Comparison of ENCODE assay signal across 8 mouse cellular contexts in genomic region chr4:155345608-155345953, GRCm38 (mm10). TPM values are rescaled to one million over a fixed set of nuclear protein-coding genes. Genes with fewer than 3 reads are reported as not detected.
DNase-seq lines count a peak whose midpoint lies in the region; ATAC-seq and TF ChIP-seq lines count a peak whose summit lies in the region.

No protein-coding gene starts in this region.

- 38% methylated on average over 16 of the region's 16 CpGs for WGBS in kidney, adult 2 months
- WGBS in hindbrain, embryonic 16.5 days: under 1% methylated on average over 16 of the region's 16 CpGs
- 39% methylated on average over 16 of the region's 16 CpGs for WGBS in small intestine, adult 2 months

- peak overlapping the region; percentile 80 for H3K9ac ChIP-seq in hindbrain, embryonic 16.5 days (ENCODE audit: low read depth, low read length)

- no peak overlapping the region for H3K27ac ChIP-seq in kidney, adult 2 months (ENCODE audit: insufficient read depth, low read depth, low read length)
- H3K27ac ChIP-seq in gastrocnemius, adult 2 months: 0 out of 2 replicates have a peak overlapping the region, but pooled peaks have one; percentile 5
- H3K27ac ChIP-seq in hindbrain, embryonic 16.5 days (ENCODE audit: low read depth, low read length): peak overlapping the region; percentile 89
- H3K27ac ChIP-seq in small intestine, adult 2 months (ENCODE audit: insufficient read depth, low read depth, low read length): no peak overlapping the region

- peak overlapping the region; percentile 89 for H3K4me2 ChIP-seq in hindbrain, embryonic 16.5 days (ENCODE audit: low read length)

- peak; percentile 47 for DNase-seq in kidney, adult 2 months
- DNase-seq in kidney, adult 9 months: no peak
- peak; percentile 82 to 85 for DNase-seq in cerebellum, postnatal 14 days
- peak; percentile 66 for DNase-seq in gastrocnemius, adult 2 months
- DNase-seq in left cerebral cortex, adult 8-10 months (ENCODE audit: low spot score in 2 of 2): peak; percentile 71 to 84
- peak; percentile 59 to 63 for DNase-seq in lung, postnatal 4 days

- no peaks in the 10 kb centered on the region for H3K4me1 ChIP-seq in kidney, adult 2 months (ENCODE audit: control insufficient read depth, insufficient read depth, low read length)
- peaks cover 17% of the 10 kb centered on the region for H3K4me1 ChIP-seq in hindbrain, embryonic 16.5 days (ENCODE audit: control insufficient read depth, insufficient read depth, low read depth, low read length)
- no peaks in the 10 kb centered on the region for H3K4me1 ChIP-seq in small intestine, adult 2 months (ENCODE audit: control insufficient read depth, insufficient read depth, insufficient read length, low read length)

- TF ChIP-seq CTCF in kidney, adult 2 months (conservative IDR thresholded peaks at IDR 0.05; ENCODE audit: insufficient read depth, insufficient read length, low read depth, low read length): no peak
- no peak for TF ChIP-seq CTCF in gastrocnemius, adult 2 months (IDR thresholded peaks at IDR 0.05)
- no peak for TF ChIP-seq CTCF in small intestine, adult 2 months (IDR thresholded peaks at IDR 0.05; ENCODE audit: extremely low read depth, insufficient read length, insufficient replicate concordance, low read depth, low read length)

- peak; percentile 93 for ATAC-seq in hindbrain, embryonic 16.5 days

- peak overlapping the region; percentile 43; the same call in 1 of the 2 replicates for H3K4me3 ChIP-seq in kidney, adult 2 months (ENCODE audit: insufficient read depth, low read depth, low read length)
- H3K4me3 ChIP-seq in gastrocnemius, adult 2 months: peak overlapping the region; percentile 71
- H3K4me3 ChIP-seq in hindbrain, embryonic 16.5 days (ENCODE audit: low read length): peak overlapping the region; percentile 71
- H3K4me3 ChIP-seq in small intestine, adult 2 months (ENCODE audit: low read depth, low read length): peak overlapping the region; percentile 50

- no peak for TF ChIP-seq POLR2A in kidney, adult 2 months (IDR thresholded peaks at IDR 0.05; ENCODE audit: low read depth, low read length)
- TF ChIP-seq POLR2A in small intestine, adult 2 months (IDR thresholded peaks at IDR 0.05; ENCODE audit: low read depth, low read length): no peak

- intact Hi-C loops in gastrocnemius, adult 2 months (cut with DNase I): no loop called here

- no peaks in the 10 kb centered on the region for H3K9me3 ChIP-seq in hindbrain, embryonic 16.5 days (ENCODE audit: control insufficient read depth, low read length)

- no peaks in the 10 kb centered on the region for H3K27me3 ChIP-seq in kidney, adult 2 months (replicated peaks; ENCODE audit: control insufficient read depth, insufficient read depth, low read length)
- H3K27me3 ChIP-seq in hindbrain, embryonic 16.5 days (replicated peaks; ENCODE audit: control insufficient read depth, insufficient read depth, low read length): no peaks in the 10 kb centered on the region
- no peaks in the 10 kb centered on the region for H3K27me3 ChIP-seq in small intestine, adult 2 months (ENCODE audit: control insufficient read depth, insufficient read depth, low read length)

- no peaks in the 10 kb centered on the region for H3K36me3 ChIP-seq in kidney, adult 2 months (ENCODE audit: control insufficient read depth, insufficient read depth, low read length)
- no peaks in the 10 kb centered on the region for H3K36me3 ChIP-seq in hindbrain, embryonic 16.5 days (ENCODE audit: control insufficient read depth, insufficient read depth, low read length)
- H3K36me3 ChIP-seq in small intestine, adult 2 months (ENCODE audit: control insufficient read depth, insufficient read depth, low read length): peaks cover 8% of the 10 kb centered on the region

RNA-seq across cellular contexts. Expression of gene Prkcz, which starts 15.6 kb away (rescaled TPM):
- polyA plus RNA-seq in kidney, adult 2 months (2012; rRNA removed): 80.1 and 84.5 TPM in 2 replicates
- 1 to 10 TPM; 1.1 to 2.1 TPM for total RNA-seq in gastrocnemius, adult 2 months (2021)
- 93.2 and 93.9 TPM in 2 replicates for polyA plus RNA-seq in hindbrain, embryonic 16.5 days (2015; fragmentation: Nextera tagmentation; extraction: Ambion mirVana)
- total RNA-seq in left cerebral cortex, adult 8-10 months (2022): 100 to 1,000 TPM; 199 to 230 (median 214) TPM
- polyA plus RNA-seq in small intestine, adult 2 months (2012; rRNA removed): 22.1 and 73.8 TPM in 2 replicates

RNA-seq across cellular contexts. Expression of gene Gabrd, which starts 52.3 kb away (rescaled TPM):
- 0.47 and 0.56 TPM in 2 replicates for polyA plus RNA-seq in kidney, adult 2 months (2012; rRNA removed)
- under 1 TPM; 0.20 TPM for total RNA-seq in gastrocnemius, adult 2 months (2021)
- 0.46 and 0.50 TPM in 2 replicates for polyA plus RNA-seq in hindbrain, embryonic 16.5 days (2015; fragmentation: Nextera tagmentation; extraction: Ambion mirVana)
- total RNA-seq in left cerebral cortex, adult 8-10 months (2022): 10 to 100 TPM; 75.3 to 88.7 (median 81.9) TPM
- 0.55 and 1.3 TPM in 2 replicates for polyA plus RNA-seq in small intestine, adult 2 months (2012; rRNA removed)

Comparison
In these comparisons a context has a peak if more than half of its experiments do, and no peak if none do; other contexts are left out.
1. H3K27ac ChIP-seq: peak in gastrocnemius, adult 2 months (single experiment) and hindbrain, embryonic 16.5 days (single experiment); none in kidney, adult 2 months (single experiment) and small intestine, adult 2 months (single experiment).
2. Peak in every context shown above with its lines, with median percentiles within 50 percentile points of each other: H3K4me3 ChIP-seq.